Mouse (Mus musculus): Measurements from ENCODE around the gene Fam240b. TPM values are rescaled to one million over a fixed set of nuclear protein-coding genes. Genes with fewer than 3 reads are reported as not detected.

Gene Fam240b
- polyA plus RNA-seq (2012; rRNA removed), result not detected in 2 replicates

- DNase-seq (ENCODE audit: low read depth), result no peak
- TF ChIP-seq POLR2A (IDR thresholded peaks at IDR 0.05; ENCODE audit: borderline replicate concordance, extremely low read depth, insufficient read depth, insufficient read length, poor library complexity, severe bottlenecking) (no peak), CTCF (IDR thresholded peaks at IDR 0.05; ENCODE audit: borderline replicate concordance, extremely low read depth, insufficient read depth, insufficient read length) (no peak)
Measured at GRCm38 (mm10) chr13:64497692-64498091, at the start of gene Fam240b. Gene Fam240b (minus strand): TSS chr13:64497792.

- TF ChIP-seq POLR2A (IDR thresholded peaks at IDR 0.05; ENCODE audit: borderline replicate concordance, extremely low read depth, insufficient read depth, insufficient read length, poor library complexity, severe bottlenecking), result no peak
- TF ChIP-seq CTCF (IDR thresholded peaks at IDR 0.05; ENCODE audit: borderline replicate concordance, extremely low read depth, insufficient read depth, insufficient read length), result no peak
- DNase-seq (ENCODE audit: low read depth), result peak; percentile 35
Measured at GRCm38 (mm10) chr13:64530139-64530538, 32.5 kb upstream of the Fam240b start.

- DNase-seq (ENCODE audit: low read depth), result peak; percentile 91
- TF ChIP-seq CTCF (IDR thresholded peaks at IDR 0.05; ENCODE audit: borderline replicate concordance, extremely low read depth, insufficient read depth, insufficient read length) (no peak), POLR2A (IDR thresholded peaks at IDR 0.05; ENCODE audit: borderline replicate concordance, extremely low read depth, insufficient read depth, insufficient read length, poor library complexity, severe bottlenecking) (no peak)
Measured at GRCm38 (mm10) chr13:64526515-64527285, 29.1 kb upstream of the Fam240b start.

- DNase-seq (ENCODE audit: low read depth), result no peak
- TF ChIP-seq POLR2A (IDR thresholded peaks at IDR 0.05; ENCODE audit: borderline replicate concordance, extremely low read depth, insufficient read depth, insufficient read length, poor library complexity, severe bottlenecking) (no peak), CTCF (IDR thresholded peaks at IDR 0.05; ENCODE audit: borderline replicate concordance, extremely low read depth, insufficient read depth, insufficient read length) (no peak)
Measured at GRCm38 (mm10) chr13:64514247-64514646, 16.7 kb upstream of the Fam240b start.

- TF ChIP-seq POLR2A (IDR thresholded peaks at IDR 0.05; ENCODE audit: borderline replicate concordance, extremely low read depth, insufficient read depth, insufficient read length, poor library complexity, severe bottlenecking), result no peak
- TF ChIP-seq CTCF (IDR thresholded peaks at IDR 0.05; ENCODE audit: borderline replicate concordance, extremely low read depth, insufficient read depth, insufficient read length), result no peak
- DNase-seq (ENCODE audit: low read depth), result no peak
Measured at GRCm38 (mm10) chr13:64511616-64512015, 14.0 kb upstream of the Fam240b start.

- DNase-seq (ENCODE audit: low read depth), result no peak
Measured at GRCm38 (mm10) chr13:64507361-64507760, 9.8 kb upstream of the Fam240b start.

GRCm38 (mm10) chr13:64502833-64503232 lies 5.2 kb upstream of the Fam240b start:
- DNase-seq (ENCODE audit: low read depth), result no peak
- TF ChIP-seq POLR2A (IDR thresholded peaks at IDR 0.05; ENCODE audit: borderline replicate concordance, extremely low read depth, insufficient read depth, insufficient read length, poor library complexity, severe bottlenecking) (no peak), CTCF (IDR thresholded peaks at IDR 0.05; ENCODE audit: borderline replicate concordance, extremely low read depth, insufficient read depth, insufficient read length) (no peak)

More at GRCm38 (mm10) chr13:64507361-64507760, 9.8 kb upstream of the Fam240b start:
- no peak for TF ChIP-seq POLR2A (IDR thresholded peaks at IDR 0.05; ENCODE audit: borderline replicate concordance, extremely low read depth, insufficient read depth, insufficient read length, poor library complexity, severe bottlenecking)
- no peak for TF ChIP-seq CTCF (IDR thresholded peaks at IDR 0.05; ENCODE audit: borderline replicate concordance, extremely low read depth, insufficient read depth, insufficient read length)

GRCm38 (mm10) chr13:64493586-64493985 lies 4.0 kb downstream of the Fam240b start:
- DNase-seq (ENCODE audit: low read depth), result peak; percentile 1
- no peak for TF ChIP-seq POLR2A (IDR thresholded peaks at IDR 0.05; ENCODE audit: borderline replicate concordance, extremely low read depth, insufficient read depth, insufficient read length, poor library complexity, severe bottlenecking)
- TF ChIP-seq CTCF (IDR thresholded peaks at IDR 0.05; ENCODE audit: borderline replicate concordance, extremely low read depth, insufficient read depth, insufficient read length), result no peak

- DNase-seq (ENCODE audit: low read depth), result no peak
- TF ChIP-seq POLR2A (IDR thresholded peaks at IDR 0.05; ENCODE audit: borderline replicate concordance, extremely low read depth, insufficient read depth, insufficient read length, poor library complexity, severe bottlenecking) (no peak), CTCF (IDR thresholded peaks at IDR 0.05; ENCODE audit: borderline replicate concordance, extremely low read depth, insufficient read depth, insufficient read length) (no peak)
Measured at GRCm38 (mm10) chr13:64489886-64490285, 7.7 kb downstream of the Fam240b start.

- DNase-seq (ENCODE audit: low read depth), result no peak
- TF ChIP-seq CTCF (IDR thresholded peaks at IDR 0.05; ENCODE audit: borderline replicate concordance, extremely low read depth, insufficient read depth, insufficient read length), result no peak
- TF ChIP-seq POLR2A (IDR thresholded peaks at IDR 0.05; ENCODE audit: borderline replicate concordance, extremely low read depth, insufficient read depth, insufficient read length, poor library complexity, severe bottlenecking), result no peak
Measured at GRCm38 (mm10) chr13:64479960-64480359, 17.6 kb downstream of the Fam240b start.

GRCm38 (mm10) chr13:64477968-64478367 lies 19.6 kb downstream of the Fam240b start:
- DNase-seq (ENCODE audit: low read depth), result peak; percentile 8
- TF ChIP-seq POLR2A (IDR thresholded peaks at IDR 0.05; ENCODE audit: borderline replicate concordance, extremely low read depth, insufficient read depth, insufficient read length, poor library complexity, severe bottlenecking) (no peak), CTCF (IDR thresholded peaks at IDR 0.05; ENCODE audit: borderline replicate concordance, extremely low read depth, insufficient read depth, insufficient read length) (no peak)

GRCm38 (mm10) chr13:64467886-64468285 lies 29.7 kb downstream of the Fam240b start:
- TF ChIP-seq POLR2A (IDR thresholded peaks at IDR 0.05; ENCODE audit: borderline replicate concordance, extremely low read depth, insufficient read depth, insufficient read length, poor library complexity, severe bottlenecking) (no peak), CTCF (IDR thresholded peaks at IDR 0.05; ENCODE audit: borderline replicate concordance, extremely low read depth, insufficient read depth, insufficient read length) (no peak)
- peak; percentile 46 for DNase-seq (ENCODE audit: low read depth)
